Mouse (Mus musculus) liver, postnatal 0 days (tissue): ENCODE results near the gene Mbd6. TPM values are rescaled to one million over a fixed set of nuclear protein-coding genes. Genes with fewer than 3 reads are reported as not detected.

Experiments used
- ATAC-seq: fragments of 200-750 bp; cut with Nextera tagmentation; 2 replicates; pipeline ENCODE4 v1.8.0; 2017; ENCODE audit warnings: mild to moderate bottlenecking, moderate library complexity
- DNase-seq: peaks from one replicate; pipeline ENCODE4 v3.0.0-alpha.2; 2016
- H3K27ac ChIP-seq: fragments of 300-500 bp; sonication (generic); 2 replicates; pipeline ENCODE4 v1.5.1; 2014; ENCODE audit warnings: antibody characterized with exemption, moderate library complexity, mild to moderate bottlenecking, low read depth
- H3K27me3 ChIP-seq: fragments of 300-500 bp; sonication (generic); 2 replicates; pipeline ENCODE4 v1.6.1; 2014; ENCODE audit warnings: low read length, control low read depth, mixed read lengths; ENCODE audit not compliant: insufficient read depth
- H3K36me3 ChIP-seq: fragments of 300-500 bp; sonication (generic); replicated peaks from 2 replicates; pipeline ENCODE4 v1.6.1; 2014; ENCODE audit warnings: mild to moderate bottlenecking, control low read depth, low read length, moderate library complexity, mixed read lengths; ENCODE audit not compliant: insufficient read depth
- H3K4me1 ChIP-seq: fragments of 300-500 bp; sonication (generic); 2 replicates; pipeline ENCODE4 v1.6.1; 2014; ENCODE audit warnings: antibody characterized with exemption, mild to moderate bottlenecking, control low read depth; ENCODE audit not compliant: insufficient read depth
- H3K4me2 ChIP-seq: fragments of 300-500 bp; sonication (generic); 2 replicates; pipeline ENCODE4 v1.6.1; 2014; ENCODE audit warnings: low read depth, mild to moderate bottlenecking, low read length, moderate library complexity, mixed read lengths
- H3K4me3 ChIP-seq: fragments of 300-500 bp; sonication (generic); 2 replicates; pipeline ENCODE4 v1.5.1; 2014; ENCODE audit warnings: low read depth, low read length
- H3K9ac ChIP-seq: fragments of 300-500 bp; sonication (generic); replicated peaks from 2 replicates; pipeline ENCODE4 v1.6.1; 2014; ENCODE audit warnings: mild to moderate bottlenecking, moderate library complexity
- H3K9me3 ChIP-seq: fragments of 300-500 bp; sonication (generic); 2 replicates; pipeline ENCODE4 v1.6.1; 2016; ENCODE audit warnings: mild to moderate bottlenecking, control low read depth, low read length, mixed read lengths
- CTCF ChIP-seq: sonication (generic); IDR thresholded peaks from 2 replicates; pipeline ENCODE4 v1.5.1; 2016; ENCODE audit warnings: antibody characterized with exemption, low read depth
- EP300 ChIP-seq: IDR thresholded peaks from 2 replicates; pipeline ENCODE4 v1.6.1; 2016; ENCODE audit warnings: antibody characterized with exemption, low read depth, mild to moderate bottlenecking
- WGBS: fragments of 180-500 bp; shearing (Covaris S2); extraction: QIAGEN DNeasy Blood & Tissue Kit; methylation state at CpG from one replicate; pipeline ENCODE4 v1.1.7; 2014; ENCODE audit not compliant: insufficient replicate concordance; 5-methylcytosine and 5-hydroxymethylcytosine counted together
- polyA plus RNA-seq: library from polyadenylated mRNA; unstranded; fragments of >200 nt; fragmentation: Nextera tagmentation; extraction: Ambion mirVana; gene quantifications from 2 replicates; pipeline ENCODE4 v1.2.1, GENCODE M21; 2015

Gene Mbd6
- polyA plus RNA-seq, 1 experiment from 2014 or later: 5.3 TPM

DNA sequence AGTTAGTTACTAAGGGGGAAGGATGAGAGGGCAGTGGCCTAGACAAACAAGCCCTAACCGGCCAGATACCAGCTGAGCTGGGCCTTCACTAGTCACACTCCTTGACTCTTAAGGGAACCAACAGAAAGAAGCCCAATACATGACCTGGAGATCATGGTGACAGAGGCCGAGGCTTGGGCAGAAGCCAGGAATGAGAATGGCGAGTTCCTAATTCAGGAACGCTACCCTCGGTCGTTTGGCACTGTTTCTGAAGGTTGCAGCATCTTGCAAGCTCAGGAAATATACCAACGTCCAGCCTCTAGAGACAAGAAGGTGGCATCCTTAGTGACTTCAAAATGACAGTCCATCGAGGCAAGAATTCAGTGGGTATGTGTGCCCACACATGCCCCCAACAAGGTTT lies 24.5 kb downstream of the Mbd6 start:
- DNase-seq (no peak), ATAC-seq (no peak)
- Histone ChIP-seq H3K4me3 (no peak overlapping the region), H3K9me3 (no peaks in the 10 kb centered on the region), H3K4me2 (no peak overlapping the region), H3K36me3 (peaks cover 8% of the 10 kb centered on the region), H3K27ac (no peak overlapping the region), H3K9ac (no peak overlapping the region), H3K4me1 (peaks cover 20% of the 10 kb centered on the region), H3K27me3 (peaks cover 27% of the 10 kb centered on the region)
- WGBS: 70% methylated on average over 8 of the region's 8 CpGs
- TF ChIP-seq CTCF (no peak), EP300 (no peak)

DNA sequence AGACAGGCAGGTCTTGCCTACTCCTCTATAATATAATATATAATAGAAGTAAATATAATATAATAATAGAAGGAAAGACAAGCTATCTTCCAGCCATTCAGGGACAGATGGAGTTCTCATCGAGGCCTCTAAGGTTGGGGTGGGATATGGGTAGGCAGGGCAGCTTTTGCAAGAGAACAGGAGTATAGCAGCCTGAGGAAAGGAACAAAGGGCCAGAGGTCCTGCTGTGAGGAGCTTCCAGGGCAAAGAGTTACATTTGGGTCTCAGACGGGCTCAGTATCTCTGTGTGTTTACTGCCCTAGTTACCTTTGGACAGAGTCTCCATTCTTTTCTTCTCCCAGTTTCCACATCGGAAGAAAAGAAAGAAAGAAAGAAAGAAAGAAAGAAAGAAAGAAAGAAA lies 25.2 kb downstream of the Mbd6 start:
- H3K4me2 ChIP-seq: no peak overlapping the region
- no peak for ATAC-seq
- H3K27me3 ChIP-seq: peaks cover 27% of the 10 kb centered on the region
- H3K9me3 ChIP-seq: no peaks in the 10 kb centered on the region
- no peak overlapping the region for H3K27ac ChIP-seq
- no peak overlapping the region for H3K9ac ChIP-seq
- H3K4me1 ChIP-seq: peaks cover 20% of the 10 kb centered on the region
- no peak overlapping the region for H3K4me3 ChIP-seq
- peaks cover 2% of the 10 kb centered on the region for H3K36me3 ChIP-seq
- 55% methylated on average over 3 of the region's 3 CpGs for WGBS
- TF ChIP-seq EP300: no peak
- DNase-seq: no peak

GRCm38 (mm10) chr10:127262548-127263398 lies 26.0 kb downstream of the Mbd6 start, which contains the start of gene Kif5a:
Gene Kif5a (minus strand): TSS chr10:127263348.
- Histone ChIP-seq H3K9me3 (no peaks in the 10 kb centered on the region), H3K36me3 (no peaks in the 10 kb centered on the region), H3K9ac (peak within 1 kb of the TSS; percentile 11; the same call in 1 of the 2 replicates), H3K4me2 (peak within 1 kb of the TSS; percentile 75), H3K4me1 (peaks cover 20% of the 10 kb centered on the region), H3K4me3 (peak within 1 kb of the TSS; percentile 41), H3K27ac (no peak within 1 kb of the TSS), H3K27me3 (peaks cover 27% of the 10 kb centered on the region)
- no peak for DNase-seq
- no peak for TF ChIP-seq CTCF
- TF ChIP-seq EP300: no peak
- ATAC-seq: no peak
- WGBS: 2% methylated on average over 46 of the region's 53 CpGs

DNA sequence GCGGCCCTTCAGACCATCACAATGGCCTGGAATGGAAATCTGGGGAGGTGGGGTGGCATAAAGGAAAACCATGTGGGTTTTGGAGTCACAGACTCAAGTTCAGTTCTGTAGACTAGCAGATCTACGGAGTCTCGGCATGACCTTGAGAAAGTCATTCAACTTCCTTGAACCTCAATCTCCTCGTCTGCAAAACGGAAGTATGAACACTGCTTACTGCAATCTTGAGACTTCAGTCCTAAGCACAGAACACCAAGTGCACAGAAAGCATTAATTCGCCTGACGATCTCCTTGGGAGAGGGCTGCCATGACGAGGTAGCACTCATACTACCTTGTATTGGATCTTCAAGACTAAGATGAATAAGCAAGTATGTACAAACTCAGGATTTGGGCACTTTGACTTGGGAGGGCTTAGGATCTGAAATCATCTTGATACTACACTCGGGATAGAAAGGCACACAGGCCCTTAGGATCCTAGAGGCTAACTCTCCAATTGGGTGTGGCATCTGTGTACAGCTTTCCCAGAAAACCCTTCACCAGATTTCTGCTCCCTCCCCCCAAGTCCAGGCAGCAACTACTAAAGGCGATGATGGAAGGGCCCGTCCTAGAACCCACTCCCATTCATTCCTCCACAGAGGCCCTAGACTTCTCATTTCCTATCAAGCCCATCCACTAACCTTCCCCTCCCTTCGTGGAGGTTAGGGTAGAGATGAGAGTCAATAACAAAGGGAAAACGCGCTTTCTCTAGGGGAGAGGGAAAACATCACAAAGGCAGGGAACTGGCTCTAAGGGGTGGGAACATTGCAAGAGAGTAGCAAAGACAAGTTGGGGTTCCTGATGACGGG lies 26.9 kb downstream of the Mbd6 start:
- H3K9ac ChIP-seq: no peak overlapping the region
- H3K27ac ChIP-seq: no peak overlapping the region
- H3K4me1 ChIP-seq: peaks cover 14% of the 10 kb centered on the region
- H3K4me2 ChIP-seq: no peak overlapping the region
- H3K27me3 ChIP-seq: peaks cover 27% of the 10 kb centered on the region
- no peak for DNase-seq
- no peak overlapping the region for H3K4me3 ChIP-seq
- TF ChIP-seq CTCF: no peak
- no peak for TF ChIP-seq EP300
- no peak for ATAC-seq
- WGBS: 62% methylated on average over 15 of the region's 15 CpGs
- no peaks in the 10 kb centered on the region for H3K36me3 ChIP-seq
- H3K9me3 ChIP-seq: no peaks in the 10 kb centered on the region

DNA sequence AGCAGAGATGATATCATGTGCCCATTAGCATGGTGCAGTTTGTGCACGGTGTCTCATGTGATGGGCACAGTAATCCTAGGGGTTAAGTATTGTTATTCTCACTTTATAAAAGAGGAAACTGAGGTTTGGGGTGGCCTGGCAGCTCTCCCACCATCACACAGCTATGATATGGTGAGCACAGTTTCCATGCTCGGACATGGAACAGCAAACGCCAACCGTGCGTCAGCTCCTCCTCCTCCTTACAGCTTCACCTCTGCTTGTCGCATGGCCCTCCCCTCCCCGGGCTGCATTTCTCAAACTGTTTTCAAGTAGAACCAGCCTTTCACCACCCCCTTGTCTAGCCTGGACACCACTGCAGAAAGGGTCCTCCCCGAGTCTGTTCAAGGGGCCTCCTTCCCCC lies 30.3 kb downstream of the Mbd6 start:
- peaks cover 9% of the 10 kb centered on the region for H3K4me1 ChIP-seq
- no peak for ATAC-seq
- H3K4me3 ChIP-seq: no peak overlapping the region
- H3K36me3 ChIP-seq: no peaks in the 10 kb centered on the region
- no peak overlapping the region for H3K4me2 ChIP-seq
- WGBS: 58% methylated on average over 8 of the region's 8 CpGs
- H3K9ac ChIP-seq: no peak overlapping the region
- H3K27me3 ChIP-seq: peaks cover 23% of the 10 kb centered on the region
- no peaks in the 10 kb centered on the region for H3K9me3 ChIP-seq
- H3K27ac ChIP-seq: no peak overlapping the region
- TF ChIP-seq CTCF (no peak), EP300 (no peak)
- DNase-seq: no peak

DNA sequence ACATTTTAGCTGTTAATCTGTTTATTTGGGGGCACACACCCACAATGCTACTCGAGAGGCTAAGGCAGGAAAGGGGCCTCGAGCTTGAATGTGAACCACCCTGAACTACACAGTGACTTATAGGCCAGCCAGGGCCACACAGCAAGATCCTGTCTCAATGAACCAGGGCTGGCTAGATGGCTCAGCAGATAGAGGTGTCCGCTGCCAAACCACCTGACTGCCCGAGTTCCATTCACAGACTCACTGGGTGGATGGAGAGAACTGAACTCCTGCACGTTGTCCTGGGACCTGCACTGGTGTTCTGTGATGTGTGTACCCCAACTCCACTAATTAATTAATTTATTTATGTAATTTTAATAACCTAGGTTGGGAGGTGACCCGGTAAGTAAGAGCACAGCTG lies 31.0 kb downstream of the Mbd6 start:
- Histone ChIP-seq H3K27me3 (peaks cover 17% of the 10 kb centered on the region), H3K27ac (no peak overlapping the region), H3K4me2 (no peak overlapping the region), H3K9ac (no peak overlapping the region), H3K4me1 (peaks cover 4% of the 10 kb centered on the region), H3K4me3 (no peak overlapping the region), H3K9me3 (no peaks in the 10 kb centered on the region), H3K36me3 (no peaks in the 10 kb centered on the region)
- TF ChIP-seq EP300 (no peak), CTCF (no peak)
- DNase-seq (no peak), ATAC-seq (no peak)
- 64% methylated on average over 6 of the region's 6 CpGs for WGBS
